Mouse (Mus musculus) ovary, postnatal 36 days (tissue): ENCODE results near the gene Anapc15.

Experiments
- DNase-seq: peaks from one replicate; pipeline ENCODE4 v3.0.0; 2022; ENCODE audit warnings: low spot score, mixed read lengths

The Anapc15 gene

DNA sequence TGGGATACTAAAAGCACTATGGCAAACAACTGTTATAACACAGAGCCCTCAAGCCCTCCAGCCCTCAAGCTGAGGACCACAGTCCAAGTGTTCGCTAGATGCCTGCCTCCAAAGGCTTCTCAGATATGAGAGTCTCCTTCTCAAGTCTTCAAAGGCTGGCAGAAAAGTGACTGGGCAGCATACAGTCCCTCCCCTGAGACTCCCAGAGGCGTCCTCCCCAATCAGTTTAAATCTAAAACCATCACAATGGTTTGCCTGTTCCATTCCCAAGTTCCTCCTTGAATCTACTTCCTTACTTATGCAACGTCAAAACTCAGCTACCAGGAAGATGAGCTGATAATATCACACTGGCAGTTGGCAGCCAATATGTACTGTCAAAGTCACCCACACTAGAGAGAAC is at the start of gene Anapc15:
TSS of gene Anapc15 (plus strand) at position 301 of the 400 bp plus-strand sequence.
- DNase-seq = no peak

GRCm38 (mm10) chr7:101817861-101818401 is 45.6 kb upstream of the Anapc15 start, which contains the start of gene Phox2a:
TSS of gene Phox2a (plus strand) at chr7:101818313.
- no peak for DNase-seq

GRCm38 (mm10) chr7:101820295-101821030 is 43.1 kb upstream of the Anapc15 start:
- DNase-seq = no peak

- DNase-seq = peak; percentile 66
Observed at GRCm38 (mm10) chr7:101821571-101822501, 41.7 kb upstream of the Anapc15 start.

GRCm38 (mm10) chr7:101822836-101823757 is 40.4 kb upstream of the Anapc15 start:
- DNase-seq = peak; percentile 61

DNA sequence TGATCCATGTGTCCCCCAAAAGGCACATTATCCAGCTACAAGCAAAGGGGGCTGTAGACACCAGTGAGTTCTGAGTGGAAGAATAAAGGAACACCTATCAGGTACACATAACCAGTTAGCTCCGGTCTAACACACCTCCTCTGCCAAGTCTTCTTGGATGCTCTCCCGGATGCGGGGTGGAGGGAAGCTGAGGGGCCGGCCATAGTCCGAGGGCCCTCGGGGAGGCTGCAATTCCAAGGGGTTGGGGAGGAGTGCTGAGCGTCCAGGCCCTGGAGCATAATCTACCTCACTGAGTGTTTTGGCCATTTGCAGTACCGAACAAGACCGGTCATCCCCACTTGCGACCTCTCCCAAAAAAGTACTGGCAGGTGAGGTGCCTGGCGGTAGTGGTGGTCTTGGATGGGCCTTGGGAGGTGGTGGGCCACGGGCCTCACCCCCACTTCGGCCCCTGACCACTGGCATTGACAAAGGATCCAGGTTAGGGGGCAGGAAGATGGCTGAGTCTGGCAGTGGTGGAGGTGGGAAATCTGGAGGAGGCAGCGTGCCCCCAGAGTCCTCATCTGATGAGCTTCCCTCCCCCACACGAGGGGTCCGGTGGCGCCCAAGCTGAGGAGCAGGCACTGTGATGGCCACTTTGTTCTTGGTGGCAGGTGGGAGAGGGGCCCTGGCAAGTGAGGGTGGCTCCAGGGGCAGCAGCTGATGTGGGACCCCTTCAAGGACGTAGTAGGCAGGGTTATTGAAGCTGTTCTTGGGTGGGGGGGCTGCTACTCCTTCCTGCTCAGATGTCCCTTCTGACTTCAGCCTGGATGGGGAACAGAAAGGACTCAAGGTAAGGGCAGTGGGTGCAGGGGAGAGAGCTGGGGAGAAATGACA is 39.5 kb upstream of the Anapc15 start:
- DNase-seq = no peak

GRCm38 (mm10) chr7:101830373-101830772 is 33.1 kb upstream of the Anapc15 start:
- DNase-seq = no peak

DNA sequence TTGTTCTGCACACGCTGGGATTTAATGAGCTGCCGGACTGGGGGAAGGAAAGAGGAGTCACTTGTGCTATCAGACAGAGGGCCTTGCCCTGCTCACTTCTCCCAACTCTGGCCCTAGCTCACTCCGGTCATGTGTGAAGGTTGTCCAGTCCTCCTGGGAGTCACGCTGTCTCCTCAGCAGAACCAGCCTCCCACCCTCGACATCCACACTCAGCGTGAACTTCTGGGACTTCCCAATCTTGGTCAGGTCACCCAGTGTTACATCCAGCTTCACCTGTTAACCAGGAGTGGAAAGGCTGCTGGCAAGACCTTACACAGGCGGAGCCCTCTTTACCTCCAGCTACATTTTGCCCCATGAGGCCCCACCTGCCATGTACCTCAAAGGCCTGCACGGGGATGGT is 32.1 kb upstream of the Anapc15 start:
- no peak for DNase-seq

- DNase-seq = no peak
Observed at GRCm38 (mm10) chr7:101832372-101832771, 31.1 kb upstream of the Anapc15 start.

- no peak for DNase-seq
Observed at GRCm38 (mm10) chr7:101833352-101833751, 30.2 kb upstream of the Anapc15 start.

GRCm38 (mm10) chr7:101833916-101834584 is 29.5 kb upstream of the Anapc15 start:
- no peak for DNase-seq

- DNase-seq = no peak
Observed at GRCm38 (mm10) chr7:101834903-101835302, 28.6 kb upstream of the Anapc15 start.

GRCm38 (mm10) chr7:101835457-101836109 is 27.9 kb upstream of the Anapc15 start:
- DNase-seq = no peak

GRCm38 (mm10) chr7:101836271-101837153 is 27.0 kb upstream of the Anapc15 start:
- DNase-seq = peak; percentile 75

GRCm38 (mm10) chr7:101837154-101837605 is 26.3 kb upstream of the Anapc15 start:
- DNase-seq = no peak

GRCm38 (mm10) chr7:101837606-101838471 is 25.7 kb upstream of the Anapc15 start, which contains the start of gene Inppl1:
TSS of gene Inppl1 (minus strand) at chr7:101838229.
- peak; percentile 89 for DNase-seq

- no peak for DNase-seq
Observed at GRCm38 (mm10) chr7:101844186-101844585, 19.3 kb upstream of the Anapc15 start.
